Mouse (Mus musculus): ENCODE measurements around the gene Tespa1. TPM values are rescaled to one million over a fixed set of nuclear protein-coding genes. Genes with fewer than 3 reads are reported as not detected.
A peak's percentile ranks its signal among the peaks of the same experiment; 100 is the strongest.

Gene Tespa1
- polyA plus RNA-seq, 1 experiment = 72.4 TPM

DNA sequence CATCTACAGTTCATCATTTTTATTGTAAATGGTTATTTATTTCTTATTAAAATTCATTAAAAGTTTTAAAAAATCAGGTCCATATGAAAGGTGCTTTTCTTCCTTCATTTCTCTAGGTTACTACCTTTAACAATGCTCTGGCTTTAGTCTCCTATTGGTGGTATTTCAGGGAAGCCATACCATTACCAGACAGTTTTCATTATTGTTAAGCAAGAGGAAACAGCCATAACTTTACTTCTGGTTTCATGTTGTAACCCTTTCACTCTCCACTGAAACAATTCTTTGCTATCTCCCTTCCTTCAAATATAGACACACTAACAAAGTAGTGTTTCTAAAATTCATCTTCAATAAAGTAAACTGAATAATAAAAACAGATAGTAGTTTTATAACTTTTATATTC lies 6.8 kb upstream of the Tespa1 start:
- DNase-seq = no peak
- TF ChIP-seq CTCF (IDR thresholded peaks at IDR 0.05; ENCODE audit: borderline replicate concordance, control insufficient read depth, extremely low read depth, insufficient read depth, low read length, poor library complexity) (no peak), POLR2A (IDR thresholded peaks at IDR 0.05; ENCODE audit: control insufficient read depth, extremely low read depth, insufficient read depth, low read length, poor library complexity) (no peak)
- Histone ChIP-seq H3K27ac (ENCODE audit: control insufficient read depth, insufficient read depth, low read length) (no peak overlapping the region), H3K4me1 (replicated peaks; ENCODE audit: control insufficient read depth, insufficient read depth, low read length) (peaks cover 5% of the 10 kb centered on the region), H3K4me3 (ENCODE audit: control insufficient read depth, insufficient read depth, low read length) (no peak overlapping the region), H3K27me3 (ENCODE audit: control insufficient read depth, insufficient read depth, low read length) (no peaks in the 10 kb centered on the region), H3K36me3 (ENCODE audit: control insufficient read depth, insufficient read depth, low read length) (no peaks in the 10 kb centered on the region)

DNA sequence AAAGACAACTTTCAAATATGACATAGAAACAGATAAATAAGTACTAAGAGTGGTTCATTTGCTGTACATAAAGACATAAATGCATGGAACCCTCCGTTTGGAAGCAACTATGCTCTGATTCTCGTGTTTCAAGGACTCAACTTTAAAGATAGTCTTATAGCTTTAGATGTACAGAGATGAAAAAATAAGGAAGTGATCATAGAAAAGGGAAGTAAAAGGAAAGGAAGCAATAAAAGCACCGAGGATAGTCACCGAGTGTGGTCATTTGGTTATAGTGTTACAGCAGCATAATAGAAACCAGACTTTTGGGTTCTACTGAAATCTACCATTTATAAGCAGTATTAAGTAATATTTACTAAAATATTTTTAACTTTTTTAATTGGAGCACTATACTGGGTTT lies 4.0 kb upstream of the Tespa1 start:
- Histone ChIP-seq H3K4me3 (ENCODE audit: control insufficient read depth, insufficient read depth, low read length) (no peak overlapping the region), H3K27ac (ENCODE audit: control insufficient read depth, insufficient read depth, low read length) (no peak overlapping the region), H3K36me3 (ENCODE audit: control insufficient read depth, insufficient read depth, low read length) (no peaks in the 10 kb centered on the region), H3K4me1 (replicated peaks; ENCODE audit: control insufficient read depth, insufficient read depth, low read length) (peaks cover 5% of the 10 kb centered on the region), H3K27me3 (ENCODE audit: control insufficient read depth, insufficient read depth, low read length) (no peaks in the 10 kb centered on the region)
- WGBS = 41% methylated on average over 4 of the region's 4 CpGs
- no peak for DNase-seq
- TF ChIP-seq POLR2A (IDR thresholded peaks at IDR 0.05; ENCODE audit: control insufficient read depth, extremely low read depth, insufficient read depth, low read length, poor library complexity) = no peak

- Histone ChIP-seq H3K4me3 (ENCODE audit: control insufficient read depth, insufficient read depth, low read length) (no peak overlapping the region), H3K36me3 (ENCODE audit: control insufficient read depth, insufficient read depth, low read length) (no peaks in the 10 kb centered on the region), H3K27ac (ENCODE audit: control insufficient read depth, insufficient read depth, low read length) (no peak overlapping the region), H3K27me3 (ENCODE audit: control insufficient read depth, insufficient read depth, low read length) (no peaks in the 10 kb centered on the region), H3K4me1 (replicated peaks; ENCODE audit: control insufficient read depth, insufficient read depth, low read length) (peaks cover 7% of the 10 kb centered on the region; the same call in 1 of the 2 replicates)
- 38% methylated on average over 2 of the region's 2 CpGs for WGBS
- no peak for DNase-seq
- no peak for TF ChIP-seq CTCF (IDR thresholded peaks at IDR 0.05; ENCODE audit: borderline replicate concordance, control insufficient read depth, extremely low read depth, insufficient read depth, low read length, poor library complexity)
- no peak for TF ChIP-seq POLR2A (IDR thresholded peaks at IDR 0.05; ENCODE audit: control insufficient read depth, extremely low read depth, insufficient read depth, low read length, poor library complexity)
These were observed 2.0 kb upstream of the Tespa1 start for GRCm38 (mm10) chr10:130320715-130321114.

DNA sequence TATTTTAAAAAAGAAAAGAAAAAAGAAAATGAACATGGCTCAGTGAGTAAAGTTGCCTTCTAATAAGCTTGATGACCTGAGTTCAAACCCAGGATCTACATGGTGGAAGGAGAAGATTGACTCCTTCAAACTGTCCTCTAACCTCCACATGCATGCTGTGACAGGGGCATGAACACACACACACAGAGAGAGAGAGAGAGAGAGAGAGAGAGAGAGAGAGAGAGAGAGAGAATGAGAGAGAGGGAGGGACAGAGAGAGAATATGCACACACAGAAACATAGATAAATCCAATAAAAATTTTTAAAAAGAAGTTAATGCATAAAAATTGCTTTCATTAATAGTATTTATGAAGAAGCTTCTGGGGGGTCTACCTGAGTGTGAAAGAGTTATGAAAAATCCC lies 608 bp upstream of the Tespa1 start:
- peak overlapping the region; percentile 63; the same call in 1 of the 2 replicates for H3K27ac ChIP-seq (ENCODE audit: control insufficient read depth, insufficient read depth, low read length)
- no peak for TF ChIP-seq POLR2A (IDR thresholded peaks at IDR 0.05; ENCODE audit: control insufficient read depth, extremely low read depth, insufficient read depth, low read length, poor library complexity)
- no peak for TF ChIP-seq CTCF (IDR thresholded peaks at IDR 0.05; ENCODE audit: borderline replicate concordance, control insufficient read depth, extremely low read depth, insufficient read depth, low read length, poor library complexity)
- H3K27me3 ChIP-seq (ENCODE audit: control insufficient read depth, insufficient read depth, low read length) = no peaks in the 10 kb centered on the region
- peaks cover 7% of the 10 kb centered on the region; the same call in 1 of the 2 replicates for H3K4me1 ChIP-seq (replicated peaks; ENCODE audit: control insufficient read depth, insufficient read depth, low read length)
- H3K36me3 ChIP-seq (ENCODE audit: control insufficient read depth, insufficient read depth, low read length) = no peaks in the 10 kb centered on the region
- DNase-seq = no peak
- H3K4me3 ChIP-seq (ENCODE audit: control insufficient read depth, insufficient read depth, low read length) = no peak overlapping the region

DNA sequence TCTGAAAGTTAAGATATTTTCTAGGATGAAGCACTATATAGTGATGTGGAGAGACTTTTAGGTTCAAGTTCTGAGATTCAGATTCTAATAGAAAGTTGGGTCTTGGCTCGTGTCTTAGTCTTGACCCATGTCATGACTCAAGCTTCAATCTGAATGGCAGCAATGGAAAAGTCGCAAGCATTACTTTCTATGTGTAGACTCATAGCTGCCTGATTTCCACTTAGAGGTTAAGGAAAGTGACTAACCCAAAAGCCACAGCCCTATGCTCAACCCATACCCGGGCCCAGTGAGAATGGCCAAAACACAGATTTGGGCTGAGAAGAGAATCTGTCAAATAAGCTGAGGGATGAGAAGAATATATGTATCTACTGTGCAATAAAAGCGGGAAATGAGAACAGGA lies 1.6 kb downstream of the Tespa1 start:
- whole genome bisulfite sequencing = 18% methylated on average over 4 of the region's 4 CpGs
- H3K4me1 ChIP-seq (replicated peaks; ENCODE audit: control insufficient read depth, insufficient read depth, low read length) = peaks cover 7% of the 10 kb centered on the region; the same call in 1 of the 2 replicates
- TF ChIP-seq CTCF (IDR thresholded peaks at IDR 0.05; ENCODE audit: borderline replicate concordance, control insufficient read depth, extremely low read depth, insufficient read depth, low read length, poor library complexity) (no peak), POLR2A (IDR thresholded peaks at IDR 0.05; ENCODE audit: control insufficient read depth, extremely low read depth, insufficient read depth, low read length, poor library complexity) (no peak)
- no peaks in the 10 kb centered on the region for H3K27me3 ChIP-seq (ENCODE audit: control insufficient read depth, insufficient read depth, low read length)
- H3K27ac ChIP-seq (ENCODE audit: control insufficient read depth, insufficient read depth, low read length) = no peak overlapping the region; the same call in 1 of the 2 replicates
- H3K4me3 ChIP-seq (ENCODE audit: control insufficient read depth, insufficient read depth, low read length) = no peak overlapping the region
- H3K36me3 ChIP-seq (ENCODE audit: control insufficient read depth, insufficient read depth, low read length) = no peaks in the 10 kb centered on the region
- DNase-seq = no peak

DNA sequence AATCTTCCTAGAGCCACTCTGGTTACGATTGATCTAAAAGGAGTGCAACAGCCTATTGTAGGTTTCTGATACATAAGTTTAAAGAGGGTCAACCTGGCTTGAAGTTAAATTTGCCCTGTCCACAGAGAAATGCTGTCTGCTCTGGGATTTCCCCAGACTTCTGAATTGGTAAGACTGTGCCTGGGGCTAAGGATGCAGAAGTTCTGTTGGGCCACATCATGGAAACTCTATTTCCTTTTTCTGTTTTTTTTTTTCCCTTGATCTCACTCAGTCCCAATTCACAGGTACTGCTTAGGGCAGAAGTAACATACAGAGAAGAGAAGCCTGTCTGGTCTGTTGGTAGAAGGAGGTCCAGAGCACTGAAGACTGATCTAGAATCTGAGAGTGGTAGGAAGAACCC lies 8.0 kb downstream of the Tespa1 start:
- TF ChIP-seq CTCF (IDR thresholded peaks at IDR 0.05; ENCODE audit: borderline replicate concordance, control insufficient read depth, extremely low read depth, insufficient read depth, low read length, poor library complexity) = no peak
- no peak for DNase-seq
- Histone ChIP-seq H3K27me3 (ENCODE audit: control insufficient read depth, insufficient read depth, low read length) (no peaks in the 10 kb centered on the region), H3K27ac (ENCODE audit: control insufficient read depth, insufficient read depth, low read length) (no peak overlapping the region), H3K4me3 (ENCODE audit: control insufficient read depth, insufficient read depth, low read length) (no peak overlapping the region), H3K36me3 (ENCODE audit: control insufficient read depth, insufficient read depth, low read length) (peaks cover 23% of the 10 kb centered on the region), H3K4me1 (replicated peaks; ENCODE audit: control insufficient read depth, insufficient read depth, low read length) (peaks cover 2% of the 10 kb centered on the region; the same call in 1 of the 2 replicates)
- 80% methylated on average over 1 of the region's 1 CpGs for WGBS

GRCm38 (mm10) chr10:130336385-130336784 lies 13.7 kb downstream of the Tespa1 start:
- Histone ChIP-seq H3K4me1 (replicated peaks; ENCODE audit: control insufficient read depth, insufficient read depth, low read length) (peaks cover 13% of the 10 kb centered on the region), H3K36me3 (ENCODE audit: control insufficient read depth, insufficient read depth, low read length) (peaks cover 20% of the 10 kb centered on the region), H3K4me3 (ENCODE audit: control insufficient read depth, insufficient read depth, low read length) (no peak overlapping the region), H3K27me3 (ENCODE audit: control insufficient read depth, insufficient read depth, low read length) (no peaks in the 10 kb centered on the region), H3K27ac (ENCODE audit: control insufficient read depth, insufficient read depth, low read length) (peak overlapping the region; percentile 99)
- DNase-seq = no peak
- TF ChIP-seq CTCF (IDR thresholded peaks at IDR 0.05; ENCODE audit: borderline replicate concordance, control insufficient read depth, extremely low read depth, insufficient read depth, low read length, poor library complexity) = no peak
- TF ChIP-seq POLR2A (IDR thresholded peaks at IDR 0.05; ENCODE audit: control insufficient read depth, extremely low read depth, insufficient read depth, low read length, poor library complexity) = no peak
- WGBS = 8% methylated on average over 1 of the region's 1 CpGs
